Mouse (Mus musculus): ENCODE data around the gene Gabrr1.
A peak's percentile ranks its signal among the peaks of the same experiment; 100 is the strongest.
"Not testable (repeated sequence)": the region's sequence is repeated elsewhere in the genome, so short reads cannot be mapped to it uniquely, and the experiment has no call there.

The Gabrr1 gene

DNA sequence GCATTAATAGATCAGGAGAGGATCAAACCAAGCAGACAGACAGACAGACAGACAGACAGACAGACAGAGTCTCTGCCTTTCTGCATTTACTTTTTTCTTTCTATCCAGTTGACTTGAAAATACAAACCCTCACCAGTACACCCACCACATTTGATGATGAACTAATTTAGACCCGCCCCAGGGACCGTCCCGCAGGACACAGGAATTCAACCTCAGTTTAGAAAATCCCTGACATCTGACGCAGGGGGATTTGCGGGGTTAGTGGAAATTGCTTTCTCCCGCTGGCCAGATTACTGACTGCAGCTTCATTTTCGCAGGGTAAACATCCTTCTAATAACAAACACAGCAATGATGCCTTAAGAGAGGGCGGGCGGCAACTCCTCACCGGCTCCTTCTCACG, at the start of gene Gabrr1:
Gene Gabrr1 (plus strand): TSS at position 301 of the 400 bp plus-strand sequence.
- no peak for DNase-seq (ENCODE audit: low spot score)

DNA sequence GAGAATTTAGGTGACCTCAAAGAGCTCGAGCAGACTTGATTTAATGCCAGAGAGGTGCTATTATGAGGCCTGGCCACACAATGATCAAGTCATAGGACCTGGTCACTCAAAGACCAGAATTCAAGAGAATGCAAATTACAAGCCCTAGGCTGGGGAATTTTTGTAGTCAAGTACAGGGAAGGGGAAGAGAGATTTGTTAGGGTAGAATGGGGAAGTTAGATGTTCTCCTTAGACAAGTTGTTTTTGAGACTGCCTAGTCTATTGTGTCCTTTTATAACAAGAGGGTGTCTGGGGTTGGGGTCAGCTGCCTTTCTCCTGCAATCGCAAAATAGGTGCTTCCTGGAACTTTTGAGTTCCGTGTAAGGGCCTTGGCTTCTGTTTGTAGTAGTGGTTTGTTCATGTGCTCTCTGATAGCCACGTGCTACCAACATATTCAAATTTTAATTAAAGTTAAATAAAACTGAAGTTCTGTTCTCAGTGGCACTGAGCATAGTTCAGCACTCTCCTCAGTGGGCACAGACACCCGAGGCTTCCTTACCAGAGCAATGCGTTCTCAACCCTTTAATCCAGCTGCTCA, 33.1 kb upstream of the Gabrr1 start:
- DNase-seq (ENCODE audit: low spot score): peak; percentile 41

DNA sequence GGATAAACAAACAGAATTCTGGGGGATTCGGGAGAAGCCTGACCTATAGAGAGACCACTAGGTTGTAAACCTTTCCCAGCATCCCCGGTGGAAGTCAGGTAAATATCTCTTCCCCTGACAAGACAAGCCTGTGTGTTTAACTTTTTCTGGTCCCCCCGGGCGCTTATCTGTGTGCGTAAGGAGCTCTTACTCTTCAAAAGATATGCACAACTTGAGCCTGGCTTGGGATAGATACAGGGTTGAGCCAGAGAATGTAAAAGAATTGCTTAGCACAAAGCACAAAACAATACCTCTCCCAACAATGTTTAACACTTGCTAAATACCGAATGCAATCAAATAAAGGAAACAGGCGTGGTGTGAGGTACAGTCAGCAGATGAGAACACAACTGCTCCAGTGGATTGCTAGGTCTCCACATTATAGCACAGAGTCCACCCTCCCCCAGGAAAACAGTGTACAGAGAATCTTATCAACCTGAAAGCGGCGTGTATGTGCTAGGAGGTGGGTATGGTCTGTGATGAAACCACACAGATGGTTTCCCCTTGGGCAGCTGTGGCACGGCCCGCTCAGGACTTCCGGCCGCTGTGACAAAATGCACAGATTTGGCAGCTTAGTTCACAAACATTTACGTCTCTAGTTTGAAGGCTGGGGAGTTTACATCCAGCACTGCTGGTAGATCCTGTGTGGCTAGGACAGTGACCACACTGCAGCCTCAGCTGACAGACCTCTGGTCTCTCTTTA, 22.4 kb upstream of the Gabrr1 start:
- no peak for DNase-seq (ENCODE audit: low spot score)

DNA sequence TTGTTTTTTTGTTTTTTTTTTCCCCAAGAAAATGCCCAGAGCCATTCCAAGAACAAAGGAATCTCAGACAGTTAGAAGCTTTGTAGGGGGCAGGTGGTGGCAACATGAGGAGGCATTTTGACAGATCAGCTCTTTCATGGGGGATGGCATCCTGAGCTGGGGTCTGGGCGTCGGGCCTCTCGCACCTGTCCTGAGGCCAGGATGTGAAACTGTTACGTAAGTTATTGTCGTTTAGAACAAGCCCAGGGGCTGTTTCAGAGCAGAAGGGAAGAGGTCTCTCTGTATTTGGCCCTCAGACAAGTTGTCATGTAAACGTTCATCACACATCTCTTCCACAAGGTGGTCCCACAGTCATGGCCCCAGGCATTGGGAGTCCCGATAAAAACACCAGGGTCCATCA, 21.5 kb upstream of the Gabrr1 start:
- no peak for DNase-seq (ENCODE audit: low spot score)

- DNase-seq (ENCODE audit: low spot score): no peak
These were observed 21.0 kb upstream of the Gabrr1 start for GRCm38 (mm10) chr4:33111358-33111757.

DNA sequence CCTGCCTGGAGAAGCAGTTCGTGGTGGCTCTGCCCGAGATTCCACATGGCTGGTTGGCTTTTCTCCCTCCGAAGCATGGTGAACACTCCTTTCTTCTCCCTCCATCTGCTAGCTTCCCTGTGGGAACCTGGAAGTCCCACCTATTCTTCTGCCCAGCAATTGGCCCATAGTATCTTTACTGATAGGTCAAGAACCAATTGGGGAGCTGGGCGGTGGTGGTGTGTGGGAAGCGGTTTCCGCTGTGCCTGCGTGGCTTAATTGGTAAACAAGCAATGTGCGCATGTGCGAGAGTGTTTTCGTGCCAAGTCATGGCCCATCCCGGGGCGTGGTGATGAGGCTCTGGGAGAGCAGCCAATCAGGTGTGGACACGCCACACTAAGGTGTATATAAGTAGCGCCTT, 19.5 kb upstream of the Gabrr1 start:
- DNase-seq (ENCODE audit: low spot score): not testable (repeated sequence)

DNA sequence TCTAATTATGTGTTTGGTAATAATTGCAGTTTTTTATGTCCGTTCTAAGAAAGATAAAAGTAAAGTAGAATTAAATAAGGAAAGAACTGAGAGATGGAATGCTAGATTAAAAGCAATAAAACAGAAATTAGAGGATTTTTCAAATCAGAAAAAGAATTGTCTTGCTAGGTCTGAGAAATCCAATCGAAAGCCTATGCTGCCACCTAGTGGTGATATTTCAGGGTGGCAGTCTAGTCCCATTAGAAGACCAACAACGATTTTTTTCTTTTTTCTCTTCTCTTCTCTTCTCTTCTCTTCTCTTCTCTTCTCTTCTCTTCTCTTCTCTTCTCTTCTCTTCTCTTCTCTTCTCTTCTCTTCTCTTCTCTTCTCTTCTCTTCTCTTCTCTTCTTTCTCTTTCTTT, 13.2 kb upstream of the Gabrr1 start:
- peak; percentile 91 for DNase-seq (ENCODE audit: low spot score)

- DNase-seq (ENCODE audit: low spot score): peak; percentile 54
These were observed 7.8 kb upstream of the Gabrr1 start for GRCm38 (mm10) chr4:33124493-33124892.

GRCm38 (mm10) chr4:33125409-33126084, 6.8 kb upstream of the Gabrr1 start:
- DNase-seq (ENCODE audit: low spot score): peak; percentile 27

- no peak for DNase-seq (ENCODE audit: low spot score)
These were observed 14.5 kb downstream of the Gabrr1 start for GRCm38 (mm10) chr4:33146679-33147291.

- peak; percentile 55 for DNase-seq (ENCODE audit: low spot score)
These were observed 15.5 kb downstream of the Gabrr1 start for GRCm38 (mm10) chr4:33147825-33148224.

DNA sequence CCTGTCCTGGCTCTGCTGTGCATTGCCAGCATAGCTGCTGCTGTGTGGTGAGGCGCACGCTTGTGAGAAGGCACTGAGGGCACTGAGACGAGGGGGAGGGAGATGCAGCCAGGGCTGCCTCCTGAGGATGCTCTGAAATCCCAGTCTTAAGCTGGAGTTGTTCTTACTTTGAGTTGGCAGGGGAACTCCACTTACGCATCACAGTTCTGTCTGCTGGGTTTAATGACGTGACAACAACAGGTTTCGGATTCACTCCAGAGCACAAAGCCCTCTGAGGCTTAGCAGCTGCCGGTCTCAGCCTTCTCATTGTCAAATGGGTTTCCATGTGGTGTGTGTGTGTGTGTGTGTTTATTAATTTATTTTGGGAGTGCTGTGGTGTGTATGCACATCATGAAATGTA, 16.8 kb downstream of the Gabrr1 start:
- DNase-seq (ENCODE audit: low spot score): no peak

DNA sequence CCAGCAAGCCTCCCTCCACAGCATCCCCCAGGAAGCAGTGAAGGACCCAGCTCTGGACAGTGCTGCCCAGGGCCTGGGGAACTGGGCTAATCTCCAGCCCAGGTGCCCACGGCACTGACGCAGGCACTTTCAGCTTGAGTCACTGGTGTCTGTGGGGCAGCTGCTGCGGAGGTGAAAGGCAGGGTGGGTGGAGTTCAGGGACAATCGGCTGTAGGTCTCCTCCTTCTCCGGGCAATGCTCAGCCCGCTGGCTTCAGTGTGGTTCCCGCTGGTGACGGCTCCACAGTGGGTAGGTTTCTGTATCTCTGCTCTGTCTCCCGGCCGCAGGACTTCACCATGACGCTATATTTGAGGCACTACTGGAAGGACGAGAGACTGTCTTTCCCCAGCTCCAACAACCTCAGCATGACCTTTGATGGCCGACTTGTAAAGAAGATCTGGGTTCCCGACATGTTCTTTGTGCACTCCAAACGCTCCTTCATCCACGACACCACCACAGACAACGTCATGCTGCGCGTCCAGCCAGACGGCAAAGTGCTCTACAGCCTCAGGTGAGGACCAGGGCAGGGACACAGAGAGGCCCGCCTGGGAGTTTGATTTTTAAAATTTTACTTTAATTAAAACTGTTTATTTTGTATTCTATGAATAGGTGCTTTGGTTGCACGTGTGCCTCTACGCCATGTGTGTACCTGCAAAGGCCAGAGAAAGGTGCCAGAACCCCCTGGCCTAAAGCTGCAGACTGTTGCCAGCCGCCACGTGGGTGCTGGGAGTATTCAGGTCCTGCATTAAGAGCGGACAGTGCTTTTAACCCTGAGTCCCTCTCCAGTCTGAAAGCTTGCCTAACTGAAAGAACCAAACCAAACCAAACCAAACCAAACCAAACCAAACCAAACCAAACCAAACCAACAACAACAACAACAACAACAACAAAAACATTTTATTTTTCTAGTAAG, 20.0 kb downstream of the Gabrr1 start:
- no peak for DNase-seq (ENCODE audit: low spot score)

DNA sequence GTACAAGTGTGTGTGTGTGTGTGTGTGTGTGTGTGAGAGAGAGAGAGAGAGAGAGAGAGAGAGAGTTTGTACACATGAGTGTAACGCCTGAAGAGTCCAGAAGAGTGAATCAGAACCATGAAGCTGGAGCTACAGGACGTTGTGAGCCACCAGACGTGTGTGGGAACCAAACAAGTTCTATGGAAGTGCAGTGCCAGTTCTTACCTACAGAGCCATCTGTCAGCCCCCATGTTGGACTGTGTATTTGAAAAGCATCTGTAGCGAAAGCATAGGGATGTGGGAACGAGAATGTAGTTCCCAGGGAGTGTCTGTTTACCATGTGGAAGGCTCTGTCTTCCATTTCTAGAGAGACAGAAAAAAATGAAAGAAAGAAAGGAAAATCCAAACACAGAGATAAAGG, 51.2 kb downstream of the Gabrr1 start:
- DNase-seq (ENCODE audit: low spot score): peak; percentile 17

- DNase-seq (ENCODE audit: low spot score): no peak
These were observed 55.8 kb downstream of the Gabrr1 start for GRCm38 (mm10) chr4:33188164-33188563.

DNA sequence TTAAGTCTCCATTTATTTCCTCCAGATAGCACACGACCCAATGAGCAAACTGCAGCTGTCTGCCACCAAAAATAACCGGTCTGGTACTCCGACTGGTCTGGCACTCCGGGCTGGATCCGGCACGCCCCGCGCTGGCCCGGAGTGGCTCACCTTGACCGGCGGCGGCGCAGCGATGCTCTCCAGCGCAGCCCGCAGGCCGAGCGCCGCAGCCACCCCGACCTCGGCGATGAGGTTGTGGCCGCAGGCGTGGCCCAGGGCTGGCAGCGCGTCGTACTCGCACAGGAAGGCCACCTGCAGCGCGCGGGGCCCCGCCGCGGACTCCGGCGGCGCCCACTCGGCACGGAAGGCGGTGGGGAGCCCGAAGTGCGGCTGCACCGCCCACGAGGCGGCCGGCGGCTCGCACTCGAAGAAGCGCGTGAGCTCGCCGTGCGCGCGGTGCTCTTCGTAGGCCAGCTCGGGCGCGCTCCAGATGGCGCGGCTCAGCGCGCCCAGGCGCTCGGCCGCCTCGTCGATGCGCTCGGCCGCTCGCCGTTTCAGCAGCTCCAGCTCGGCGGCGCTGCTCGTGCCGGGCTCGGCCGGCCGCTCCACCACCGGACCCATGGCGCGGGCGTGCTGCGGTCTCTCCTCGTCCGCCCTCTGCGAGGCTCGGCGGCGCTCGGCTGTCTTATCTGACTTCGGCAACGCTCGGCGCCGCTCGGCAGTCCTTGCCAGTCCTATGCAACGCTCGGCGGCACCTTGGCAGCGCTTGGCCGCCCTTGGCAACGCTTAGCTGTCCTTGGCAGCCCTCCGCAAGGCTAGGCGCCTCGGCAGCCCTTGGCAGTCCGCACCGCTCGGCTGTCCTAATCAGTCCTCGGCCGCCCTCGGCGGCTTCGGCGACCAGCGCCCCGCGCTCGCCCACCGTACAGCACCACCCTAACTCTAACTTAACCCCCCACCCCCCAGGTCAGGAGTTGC, 56.7 kb downstream of the Gabrr1 start:
- DNase-seq (ENCODE audit: low spot score): peak; percentile 86

DNA sequence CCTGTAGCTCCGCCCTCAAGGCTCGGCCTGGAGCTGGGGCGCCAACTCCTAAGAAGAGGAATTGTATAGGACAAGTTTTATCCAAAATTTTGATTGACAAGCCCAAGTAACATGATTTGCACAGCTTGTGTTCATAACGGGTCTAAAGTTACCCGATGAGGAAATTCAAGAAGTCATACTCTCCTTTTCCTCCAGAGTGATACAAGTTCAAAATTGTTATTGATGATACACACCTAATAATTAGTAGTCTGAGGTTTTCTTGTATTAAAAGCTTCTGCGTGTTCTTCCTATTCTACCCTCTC, 57.4 kb downstream of the Gabrr1 start, which contains the start of gene Pm20d2:
Gene Pm20d2 (minus strand): TSS at position 3 of the 302 bp plus-strand sequence.
- no peak for DNase-seq (ENCODE audit: low spot score)

- no peak for DNase-seq (ENCODE audit: low spot score)
These were observed 65.8 kb downstream of the Gabrr1 start for GRCm38 (mm10) chr4:33198117-33198516.

DNA sequence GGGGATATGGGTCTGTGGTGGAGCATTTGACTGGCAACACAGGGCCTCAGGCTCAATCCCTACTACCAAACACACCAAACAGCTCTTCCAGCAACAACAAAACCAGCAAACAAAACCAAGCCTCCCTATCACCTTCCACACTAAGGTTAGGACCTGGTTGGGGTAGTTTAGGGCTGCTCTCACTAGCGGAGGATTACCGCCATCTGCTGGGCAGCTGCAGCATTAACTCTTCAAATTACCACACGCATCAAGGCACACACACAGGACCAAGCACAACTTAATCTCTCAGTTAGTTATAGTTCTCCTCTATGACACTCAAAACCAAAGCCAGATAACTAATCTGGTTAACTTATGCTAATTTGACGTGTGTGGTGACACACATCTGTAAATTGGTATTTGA, 72.4 kb downstream of the Gabrr1 start:
- DNase-seq (ENCODE audit: low spot score): peak; percentile 45

GRCm38 (mm10) chr4:33207551-33207950, 75.2 kb downstream of the Gabrr1 start:
- no peak for DNase-seq (ENCODE audit: low spot score)

Measured in layer of hippocampus, adult 11-12 months (tissue).